Mouse (Mus musculus) G1E (cell line): ENCODE measurements at regions not wholly inside any gene's neighbourhood (a gene's known extent, or its start where the extent isn't known, plus 50 kb on each side); places are given as distances from the start of the nearest gene placed in this dataset.

Experiments
- ATAC-seq: 2 replicates; pipeline ENCODE4 v1.8.0; 2016; ENCODE audit warnings: mild to moderate bottlenecking; ENCODE audit not compliant: insufficient number of reproducible peaks, poor library complexity, low FRiP score, severe bottlenecking; ENCODE audit errors: extremely low read depth
- DNase-seq: peaks from one replicate; pipeline ENCODE4 v3.0.0; 2012; ENCODE audit warnings: low spot score
- H3K27me3 ChIP-seq: 2 replicates; pipeline ENCODE4 v1.6.1; 2012; ENCODE audit warnings: mild to moderate bottlenecking, low read length, inconsistent platforms; ENCODE audit not compliant: insufficient read depth
- H3K36me3 ChIP-seq: replicated peaks from 2 replicates; pipeline ENCODE3; 2012; ENCODE audit warnings: mild to moderate bottlenecking, inconsistent platforms
- H3K4me1 ChIP-seq: 2 replicates; pipeline ENCODE4 v1.6.1; 2012; ENCODE audit warnings: low read depth, low read length, inconsistent platforms, mixed read lengths; ENCODE audit not compliant: insufficient read depth
- H3K4me3 ChIP-seq: 2 replicates; pipeline ENCODE4 v1.5.1; 2012; ENCODE audit warnings: low read depth, mild to moderate bottlenecking, inconsistent platforms, low read length, moderate library complexity, mixed read lengths
- H3K9me3 ChIP-seq: replicated peaks from 2 replicates; pipeline ENCODE4 v1.6.1; 2012; ENCODE audit warnings: inconsistent platforms
- CTCF ChIP-seq: IDR thresholded peaks from 2 replicates; pipeline ENCODE4 v1.5.1; 2012; ENCODE audit warnings: low read depth, low read length, inconsistent platforms, mixed read lengths
- GATA1 ChIP-seq: IDR thresholded peaks from 2 replicates; pipeline ENCODE4 v1.6.1; 2012; ENCODE audit warnings: borderline replicate concordance, low read length, inconsistent platforms, mixed read lengths
- GATA2 ChIP-seq: IDR thresholded peaks from 2 replicates; pipeline ENCODE4 v1.6.1; 2012; ENCODE audit warnings: low read depth, low read length, inconsistent platforms, borderline replicate concordance
- POLR2AphosphoS5 ChIP-seq: IDR thresholded peaks from 2 replicates; pipeline ENCODE4 v1.6.1; 2012; ENCODE audit warnings: low read depth, low read length, inconsistent platforms; ENCODE audit not compliant: insufficient replicate concordance
- TAL1 ChIP-seq: conservative IDR thresholded peaks from 2 replicates; pipeline ENCODE4 v1.6.1; 2012; ENCODE audit warnings: low read depth, low read length, inconsistent platforms, mixed read lengths

- TF ChIP-seq GATA2: no peak
- TF ChIP-seq TAL1: no peak
- no peak for TF ChIP-seq CTCF
- no peak for TF ChIP-seq POLR2AphosphoS5
- no peak for TF ChIP-seq GATA1
Observed at GRCm38 (mm10) chr14:111429101-111429857, 245.6 kb upstream of the Slitrk5 start.

More at GRCm38 (mm10) chr14:111429101-111429857, 245.6 kb upstream of the Slitrk5 start:
- Histone ChIP-seq H3K36me3 (no peaks in the 10 kb centered on the region), H3K9me3 (no peaks in the 10 kb centered on the region), H3K27me3 (no peaks in the 10 kb centered on the region), H3K4me1 (no peaks in the 10 kb centered on the region), H3K4me3 (no peak overlapping the region)
- ATAC-seq: no peak
- no peak for DNase-seq
